Mouse (Mus musculus) layer of hippocampus, adult 18-20 months (tissue): ENCODE measurements at regions not wholly inside any gene's neighbourhood (a gene's known extent, or its start where the extent isn't known, plus 50 kb on each side); places are given as distances from the start of the nearest gene placed in this dataset.

Experiments
- DNase-seq, 2 experiments: peaks; one replicate each; pipeline ENCODE4 v3.0.0; 2022; ENCODE audit warnings: low spot score in 2 of 2

- DNase-seq, result peak in 1 of 2 experiments; percentile 18
These were observed 95.3 kb downstream of the Lurap1l start for GRCm38 (mm10) chr4:81005507-81006328.

- no peak for DNase-seq
These were observed 96.1 kb downstream of the Lurap1l start for GRCm38 (mm10) chr4:81006546-81006945.

GRCm38 (mm10) chr4:81021850-81022249 is 111.4 kb downstream of the Lurap1l start:
- DNase-seq, result no peak

- DNase-seq, result no peak
These were observed 113.1 kb downstream of the Lurap1l start for GRCm38 (mm10) chr4:81023436-81023983.

- no peak for DNase-seq
These were observed 117.1 kb downstream of the Lurap1l start for GRCm38 (mm10) chr4:81027558-81027957.

GRCm38 (mm10) chr4:81030671-81031070 is 120.2 kb downstream of the Lurap1l start:
- no peak for DNase-seq

- DNase-seq, result no peak
These were observed 127.0 kb downstream of the Lurap1l start for GRCm38 (mm10) chr4:81037336-81037902.

GRCm38 (mm10) chr4:81058227-81058626 is 147.8 kb downstream of the Lurap1l start:
- DNase-seq, result no peak

- peak in 1 of 2 experiments; percentile 19 for DNase-seq
These were observed 148.4 kb downstream of the Lurap1l start for GRCm38 (mm10) chr4:81058809-81059208.

- DNase-seq, result peak; percentile 2 to 11
These were observed 148.9 kb downstream of the Lurap1l start for GRCm38 (mm10) chr4:81059356-81059755.

- DNase-seq, result peak in 1 of 2 experiments; percentile 48
These were observed 172.0 kb downstream of the Lurap1l start for GRCm38 (mm10) chr4:81082290-81082947.

GRCm38 (mm10) chr4:81085188-81085587 is 174.7 kb downstream of the Lurap1l start:
- no peak for DNase-seq

GRCm38 (mm10) chr4:81096581-81096980 is 186.1 kb downstream of the Lurap1l start:
- no peak for DNase-seq

GRCm38 (mm10) chr4:81097597-81097996 is 187.2 kb downstream of the Lurap1l start:
- no peak for DNase-seq

- DNase-seq, result no peak
These were observed 190.6 kb downstream of the Lurap1l start for GRCm38 (mm10) chr4:81101049-81101448.

GRCm38 (mm10) chr4:81111307-81111706 is 200.9 kb downstream of the Lurap1l start:
- peak; percentile 11 to 46 for DNase-seq

- peak; percentile 34 to 78 for DNase-seq
These were observed 206.0 kb downstream of the Lurap1l start for GRCm38 (mm10) chr4:81116411-81116810.

GRCm38 (mm10) chr4:81124155-81124554 is 213.7 kb downstream of the Lurap1l start:
- peak; percentile 16 to 70 for DNase-seq

- no peak for DNase-seq
These were observed 219.4 kb downstream of the Lurap1l start for GRCm38 (mm10) chr4:81129874-81130273.

- DNase-seq, result no peak
These were observed 262.7 kb downstream of the Lurap1l start for GRCm38 (mm10) chr4:81173111-81173510.

GRCm38 (mm10) chr4:81177443-81178041 is 265.1 kb downstream of the Mpdz start:
- DNase-seq, result no peak
